Mouse (Mus musculus) embryonic facial prominence, embryonic 10.5 days (tissue): Measurements from ENCODE around the gene Pml. TPM values are rescaled to one million over a fixed set of nuclear protein-coding genes. Genes with fewer than 3 reads are reported as not detected.

Experiments used
- DNase-seq: peaks from one replicate; pipeline ENCODE4 v3.0.0-alpha.2; 2017; ENCODE audit warnings: low spot score
- H3K27ac ChIP-seq: fragments of 300-500 bp; sonication (generic); replicated peaks from 2 replicates; pipeline ENCODE4 v1.5.1; 2016; ENCODE audit warnings: mild to moderate bottlenecking
- H3K27me3 ChIP-seq: fragments of 300-500 bp; sonication (generic); replicated peaks from 2 replicates; pipeline ENCODE4 v1.6.1; 2016; ENCODE audit warnings: low read depth, mild to moderate bottlenecking; ENCODE audit not compliant: poor library complexity, severe bottlenecking
- H3K36me3 ChIP-seq: fragments of 300-500 bp; sonication (generic); replicated peaks from 2 replicates; pipeline ENCODE4 v1.6.1; 2016; ENCODE audit warnings: mild to moderate bottlenecking, moderate library complexity
- H3K4me1 ChIP-seq: fragments of 300-500 bp; sonication (generic); 2 replicates; pipeline ENCODE4 v1.6.1; 2016
- H3K4me3 ChIP-seq: fragments of 300-500 bp; sonication (generic); 2 replicates; pipeline ENCODE4 v1.5.1; 2016; ENCODE audit warnings: mild to moderate bottlenecking, moderate library complexity
- H3K9me3 ChIP-seq: fragments of 300-500 bp; sonication (generic); 2 replicates; pipeline ENCODE4 v1.6.1; 2016; ENCODE audit warnings: mild to moderate bottlenecking
- WGBS: fragments of 180-500 bp; shearing (Covaris S2); methylation state at CpG from one replicate; pipeline ENCODE4 v1.1.7; 2016; 5-methylcytosine and 5-hydroxymethylcytosine counted together
- polyA plus RNA-seq: library from polyadenylated mRNA; unstranded; fragments of >200 nt; fragmentation: Nextera tagmentation; extraction: Ambion mirVana; gene quantifications from 2 replicates; pipeline ENCODE4 v1.2.1, GENCODE M21; 2016

The Pml gene
- polyA plus RNA-seq, 1 experiment from 2014 or later, result 17.6 TPM

DNA sequence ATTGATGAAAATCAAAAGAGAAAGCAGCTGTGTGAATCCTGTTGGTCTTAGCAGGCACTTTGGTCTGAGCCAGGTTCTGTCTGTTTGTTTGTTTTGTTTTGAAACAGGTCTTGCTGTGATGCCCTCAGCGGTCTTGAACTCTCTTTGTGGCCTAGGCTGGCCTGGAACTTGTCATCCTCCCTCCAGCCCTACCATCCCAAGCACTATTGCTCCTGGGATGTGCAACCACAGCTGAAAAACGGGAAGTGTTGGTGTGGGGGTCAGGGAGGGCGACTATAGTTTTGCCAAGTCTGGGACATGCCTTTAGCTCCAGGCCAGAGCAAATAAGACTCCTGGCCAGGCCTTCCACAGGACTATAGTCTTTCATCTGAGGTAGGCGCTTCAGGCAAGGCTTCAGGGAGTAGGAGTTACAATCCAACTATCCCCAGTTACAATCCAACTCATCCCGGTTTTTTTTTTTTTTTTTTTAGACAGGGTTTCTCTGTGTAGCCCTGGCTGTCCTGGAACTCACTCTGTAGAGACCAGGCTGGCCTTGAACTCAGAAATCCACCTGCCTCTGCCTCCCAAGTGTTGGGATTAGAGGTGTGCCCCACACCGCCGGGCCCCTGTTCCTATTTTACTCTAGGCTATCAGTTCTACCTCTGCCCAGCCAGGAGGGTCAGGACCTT is 706 bp downstream of the Pml start:
- H3K4me3 ChIP-seq, result peak overlapping the region; percentile 62
- no peaks in the 10 kb centered on the region for H3K27me3 ChIP-seq
- peak overlapping the region; percentile 88 for H3K27ac ChIP-seq
- no peak for DNase-seq
- peaks cover 59% of the 10 kb centered on the region for H3K4me1 ChIP-seq
- WGBS, result 48% methylated on average over 7 of the region's 7 CpGs
- no peaks in the 10 kb centered on the region for H3K9me3 ChIP-seq
- H3K36me3 ChIP-seq, result peaks cover 9% of the 10 kb centered on the region; the same call in 1 of the 2 replicates

- 13% methylated on average over 25 of the region's 25 CpGs for WGBS
- peak; percentile 87 for DNase-seq
- H3K27me3 ChIP-seq, result no peaks in the 10 kb centered on the region
- H3K9me3 ChIP-seq, result no peaks in the 10 kb centered on the region
- H3K4me1 ChIP-seq, result peaks cover 52% of the 10 kb centered on the region
- H3K36me3 ChIP-seq, result peaks cover 17% of the 10 kb centered on the region
- H3K27ac ChIP-seq, result peak overlapping the region; percentile 80
- peak overlapping the region; percentile 50 for H3K4me3 ChIP-seq
Observed at GRCm38 (mm10) chr9:58247064-58247759, 2.4 kb downstream of the Pml start.

DNA sequence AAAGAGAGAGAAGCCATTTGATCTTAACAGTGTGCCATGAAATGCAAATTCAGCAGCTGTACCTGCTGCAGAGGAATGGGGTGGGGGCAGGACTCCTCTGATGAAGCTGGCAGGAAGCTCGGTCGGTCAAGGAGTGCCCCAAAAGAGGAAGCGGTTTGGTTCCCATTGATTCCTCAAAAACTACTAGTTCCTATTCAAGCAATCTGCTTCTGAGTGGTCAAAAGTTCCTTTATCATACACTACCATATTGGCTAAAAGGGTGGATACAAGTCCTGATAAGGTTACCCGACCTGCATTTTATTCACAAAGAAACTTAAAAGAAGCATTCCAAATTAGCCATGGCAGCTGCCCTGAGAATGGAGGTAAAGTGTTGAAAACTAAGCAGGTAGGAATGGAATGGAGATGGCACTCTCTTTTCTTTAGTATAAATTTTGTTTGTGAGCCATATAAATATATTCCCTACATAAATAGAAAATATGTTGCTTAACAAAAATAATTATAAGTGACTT is 3.4 kb downstream of the Pml start:
- Histone ChIP-seq H3K27me3 (no peaks in the 10 kb centered on the region), H3K9me3 (no peaks in the 10 kb centered on the region), H3K4me3 (no peak overlapping the region), H3K27ac (no peak overlapping the region), H3K36me3 (peaks cover 17% of the 10 kb centered on the region), H3K4me1 (peaks cover 62% of the 10 kb centered on the region)
- no peak for DNase-seq
- 77% methylated on average over 4 of the region's 4 CpGs for WGBS

DNA sequence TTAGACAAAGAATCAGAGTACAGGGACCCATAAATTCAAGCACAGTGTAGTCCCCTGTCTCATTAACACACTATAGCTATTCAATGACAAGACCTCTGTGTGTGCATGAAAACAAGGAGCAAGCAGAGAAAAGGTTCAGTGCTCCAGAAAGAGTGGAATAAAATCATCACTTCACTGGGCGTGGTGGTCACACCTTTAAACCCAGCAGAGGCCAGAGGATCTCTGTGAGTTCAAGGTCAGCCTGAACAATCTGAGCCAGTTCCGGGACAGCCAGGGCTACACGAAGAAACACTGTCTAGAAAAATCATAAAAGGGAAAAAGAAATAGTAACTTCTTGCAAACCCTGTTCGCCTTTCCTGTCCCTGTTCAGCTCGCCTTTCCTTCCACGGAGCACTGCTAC is 5.9 kb downstream of the Pml start:
- Histone ChIP-seq H3K27ac (no peak overlapping the region), H3K36me3 (peaks cover 19% of the 10 kb centered on the region), H3K4me1 (peaks cover 42% of the 10 kb centered on the region), H3K9me3 (no peaks in the 10 kb centered on the region), H3K4me3 (no peak overlapping the region), H3K27me3 (no peaks in the 10 kb centered on the region)
- DNase-seq, result no peak
- 89% methylated on average over 6 of the region's 6 CpGs for WGBS

DNA sequence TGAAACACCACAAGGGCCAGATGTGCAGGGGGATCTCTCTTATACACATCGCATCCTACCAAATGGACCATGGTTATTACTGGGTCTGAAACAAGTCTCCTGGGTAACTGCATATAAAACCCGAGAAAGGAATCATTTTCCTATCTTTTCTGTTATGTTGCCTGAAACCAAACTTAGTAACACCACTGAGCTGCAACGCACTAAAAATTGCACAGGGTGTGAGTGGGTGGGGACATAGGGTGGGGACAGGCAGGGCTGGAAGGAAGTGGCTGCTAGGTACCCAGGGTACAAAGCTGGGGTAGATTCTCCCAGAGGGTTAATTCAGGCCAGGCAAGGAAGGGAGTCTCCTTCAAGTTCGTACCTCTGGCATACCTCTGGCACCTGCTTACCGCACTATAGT is 6.9 kb downstream of the Pml start:
- no peaks in the 10 kb centered on the region for H3K9me3 ChIP-seq
- H3K36me3 ChIP-seq, result peaks cover 19% of the 10 kb centered on the region
- no peak overlapping the region for H3K27ac ChIP-seq
- no peak for DNase-seq
- peaks cover 34% of the 10 kb centered on the region for H3K4me1 ChIP-seq
- WGBS, result 89% methylated on average over 5 of the region's 5 CpGs
- no peak overlapping the region for H3K4me3 ChIP-seq
- no peaks in the 10 kb centered on the region for H3K27me3 ChIP-seq

DNA sequence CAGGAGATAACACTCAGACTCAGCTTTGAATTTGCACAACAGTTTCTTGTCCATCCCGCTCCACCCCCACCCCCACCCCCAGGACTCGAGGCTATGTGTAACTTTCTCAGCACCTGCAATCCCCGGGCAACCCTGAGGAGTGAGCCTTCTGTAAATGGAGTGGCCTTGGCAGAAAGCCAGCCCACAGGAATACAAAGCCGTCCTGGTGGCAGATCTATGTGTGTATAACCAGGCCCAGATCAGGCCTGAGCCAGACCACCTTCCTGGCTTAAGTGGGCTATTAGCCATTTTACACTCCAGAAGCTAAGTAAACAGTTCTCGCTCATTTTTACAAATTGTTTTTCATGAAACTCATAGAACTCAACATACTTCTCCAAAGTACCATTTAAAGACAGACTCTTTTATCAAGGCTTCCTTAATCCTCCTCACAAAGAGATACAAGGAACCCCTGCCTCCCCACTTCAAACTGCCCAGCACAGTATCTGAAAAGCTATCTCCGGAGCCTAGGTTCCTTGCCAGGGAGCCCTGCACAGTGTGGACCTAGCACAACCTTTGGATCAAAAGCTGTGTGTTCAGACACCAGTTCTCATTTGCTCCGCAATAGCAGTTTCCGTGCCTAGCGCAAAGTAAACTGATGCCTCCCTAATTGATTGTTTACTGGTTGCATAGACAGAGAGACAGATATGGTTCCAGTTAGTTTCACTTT is 7.7 kb downstream of the Pml start:
- Histone ChIP-seq H3K4me1 (peaks cover 27% of the 10 kb centered on the region), H3K27ac (no peak overlapping the region), H3K27me3 (no peaks in the 10 kb centered on the region), H3K36me3 (peaks cover 17% of the 10 kb centered on the region), H3K9me3 (no peaks in the 10 kb centered on the region), H3K4me3 (no peak overlapping the region)
- no peak for DNase-seq
- WGBS, result 67% methylated on average over 9 of the region's 9 CpGs

DNA sequence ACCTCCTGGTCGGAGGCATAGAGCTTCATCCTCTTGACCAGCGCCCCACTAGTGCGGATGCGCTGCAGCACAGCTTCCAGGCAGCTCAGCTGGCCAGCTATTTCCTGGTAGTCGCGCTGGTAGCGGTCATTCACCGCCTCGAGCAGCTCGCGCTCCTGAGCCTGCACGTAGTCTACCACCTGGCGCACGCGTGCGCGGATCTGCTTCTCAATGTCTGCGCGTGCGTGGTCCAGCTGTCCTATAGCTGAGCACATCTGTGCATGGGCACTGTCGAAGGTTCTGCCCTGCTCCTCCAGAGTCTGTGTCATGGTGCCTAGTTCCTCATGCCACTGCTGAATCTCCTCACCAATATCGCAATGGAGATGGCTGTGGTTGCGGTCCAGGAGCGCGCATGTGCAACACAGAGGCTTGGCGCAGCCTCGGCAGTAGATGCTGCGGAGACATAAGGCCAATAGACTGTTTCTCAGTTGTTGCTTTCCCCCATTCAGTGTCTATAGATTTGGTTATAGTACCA is 15.0 kb downstream of the Pml start:
- no peaks in the 10 kb centered on the region for H3K27me3 ChIP-seq
- no peaks in the 10 kb centered on the region for H3K9me3 ChIP-seq
- H3K4me3 ChIP-seq, result no peak overlapping the region
- DNase-seq, result no peak
- peaks cover 16% of the 10 kb centered on the region for H3K4me1 ChIP-seq
- WGBS, result 96% methylated on average over 28 of the region's 28 CpGs
- peaks cover 55% of the 10 kb centered on the region for H3K36me3 ChIP-seq
- H3K27ac ChIP-seq, result no peak overlapping the region

- Histone ChIP-seq H3K9me3 (no peaks in the 10 kb centered on the region), H3K27ac (peak overlapping the region; percentile 36), H3K36me3 (peaks cover 77% of the 10 kb centered on the region), H3K4me1 (peaks cover 16% of the 10 kb centered on the region), H3K4me3 (no peak overlapping the region), H3K27me3 (no peaks in the 10 kb centered on the region)
- no peak for DNase-seq
- WGBS, result 50% methylated on average over 5 of the region's 5 CpGs
Observed at GRCm38 (mm10) chr9:58232374-58232773, 17.2 kb downstream of the Pml start.

- H3K36me3 ChIP-seq, result peaks cover 81% of the 10 kb centered on the region
- H3K27me3 ChIP-seq, result no peaks in the 10 kb centered on the region
- H3K27ac ChIP-seq, result peak overlapping the region; percentile 36
- DNase-seq, result no peak
- no peaks in the 10 kb centered on the region for H3K9me3 ChIP-seq
- peaks cover 16% of the 10 kb centered on the region for H3K4me1 ChIP-seq
- WGBS, result 46% methylated on average over 6 of the region's 6 CpGs
- no peak overlapping the region for H3K4me3 ChIP-seq
Observed at GRCm38 (mm10) chr9:58231746-58232145, 17.8 kb downstream of the Pml start.

DNA sequence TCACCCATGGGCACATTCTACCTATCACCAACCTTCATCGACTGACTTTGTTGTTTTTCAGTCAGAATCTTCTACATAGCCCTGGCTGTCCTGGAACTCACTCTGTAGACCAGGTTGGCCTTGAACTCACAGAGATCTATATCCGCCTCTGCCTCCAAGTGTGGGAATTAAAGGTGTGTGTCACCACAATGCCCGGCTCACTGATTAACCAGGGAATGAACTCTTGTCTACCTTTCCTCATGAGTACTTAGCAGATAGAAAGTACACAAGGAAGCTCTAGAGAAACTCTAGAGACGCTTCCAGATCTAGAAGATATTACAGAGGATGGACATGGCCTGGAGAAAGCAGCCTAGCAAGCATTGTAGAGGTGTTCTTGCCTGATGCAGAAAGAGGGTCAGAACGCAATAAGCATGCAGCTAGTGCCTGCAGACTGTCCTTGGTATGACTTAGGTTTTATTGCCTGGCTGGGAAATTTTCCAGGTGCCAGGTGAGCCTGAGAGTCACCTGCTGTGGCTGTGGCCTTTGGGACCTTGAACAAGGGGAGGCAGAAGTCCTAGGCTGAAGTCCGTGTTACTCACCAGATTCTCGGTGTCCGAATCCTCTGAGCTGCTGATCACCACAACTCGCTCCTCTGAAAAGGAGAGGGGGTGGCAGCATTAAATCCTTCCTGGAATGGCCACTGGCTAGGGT is 20.7 kb downstream of the Pml start:
- no peaks in the 10 kb centered on the region for H3K27me3 ChIP-seq
- H3K27ac ChIP-seq, result no peak overlapping the region
- 93% methylated on average over 9 of the region's 9 CpGs for WGBS
- H3K4me1 ChIP-seq, result peaks cover 16% of the 10 kb centered on the region
- H3K36me3 ChIP-seq, result peaks cover 92% of the 10 kb centered on the region
- no peak overlapping the region for H3K4me3 ChIP-seq
- DNase-seq, result no peak
- no peaks in the 10 kb centered on the region for H3K9me3 ChIP-seq

GRCm38 (mm10) chr9:58225915-58226913 is 23.4 kb downstream of the Pml start:
- peaks cover 86% of the 10 kb centered on the region for H3K36me3 ChIP-seq
- no peaks in the 10 kb centered on the region for H3K4me1 ChIP-seq
- DNase-seq, result peak; percentile 57
- no peaks in the 10 kb centered on the region for H3K9me3 ChIP-seq
- no peak overlapping the region for H3K4me3 ChIP-seq
- WGBS, result 65% methylated on average over 9 of the region's 9 CpGs
- H3K27me3 ChIP-seq, result no peaks in the 10 kb centered on the region
- no peak overlapping the region for H3K27ac ChIP-seq
